Mouse (Mus musculus) liver, adult 2 months (tissue): ENCODE data around the gene Gm17268.

ENCODE experiments used
- CTCF ChIP-seq: fragments of 200-500 bp; IDR thresholded peaks from 2 replicates; pipeline ENCODE4 v1.5.1; 2011; ENCODE audit warnings: low read depth, low read length, control low read depth
- POLR2A ChIP-seq: fragments of 200-500 bp; IDR thresholded peaks from 2 replicates; pipeline ENCODE4 v1.6.1; 2011; ENCODE audit warnings: low read length, control low read depth; ENCODE audit not compliant: insufficient read depth; ENCODE audit errors: extremely low read depth

- TF ChIP-seq POLR2A = no peak
- TF ChIP-seq CTCF = no peak
Measured at GRCm38 (mm10) chr11:82071076-82071475, 32.7 kb upstream of the Gm17268 start.
